Mouse (Mus musculus): ENCODE measurements around the gene Padi4. TPM values are rescaled to one million over a fixed set of nuclear protein-coding genes. Genes with fewer than 3 reads are reported as not detected.
A peak's percentile ranks its signal among the peaks of the same experiment; 100 is the strongest.

The Padi4 gene
- polyA plus RNA-seq, 1 experiment from 2014 or later: 0.38 TPM

- H3K4me2 ChIP-seq (ENCODE audit: low read depth, low read length): no peak overlapping the region
- H3K36me3 ChIP-seq (ENCODE audit: control insufficient read depth, insufficient read depth, low read length): no peaks in the 10 kb centered on the region
- H3K27ac ChIP-seq (replicated peaks; ENCODE audit: low read depth, low read length): no peak overlapping the region
- H3K4me3 ChIP-seq (ENCODE audit: low read depth, low read length): no peak overlapping the region
- no peaks in the 10 kb centered on the region for H3K9me3 ChIP-seq (ENCODE audit: control insufficient read depth, low read length)
- H3K27me3 ChIP-seq (replicated peaks; ENCODE audit: control insufficient read depth, insufficient read depth, low read length): no peaks in the 10 kb centered on the region
- no peak overlapping the region for H3K9ac ChIP-seq (ENCODE audit: low read depth, low read length)
- peak; percentile 41 for DNase-seq (ENCODE audit: low spot score)
- 0 out of 2 replicates have a peak, but pooled peaks have one; percentile 22 for ATAC-seq (ENCODE audit: low read depth)
- no peaks in the 10 kb centered on the region for H3K4me1 ChIP-seq (ENCODE audit: control insufficient read depth, insufficient read depth, low read length)
- 9% methylated on average over 8 of the region's 9 CpGs for WGBS
Measured at GRCm38 (mm10) chr4:140763158-140763557, 10.9 kb downstream of the Padi4 start.

- Histone ChIP-seq H3K27me3 (replicated peaks; ENCODE audit: control insufficient read depth, insufficient read depth, low read length) (no peaks in the 10 kb centered on the region), H3K27ac (replicated peaks; ENCODE audit: low read depth, low read length) (no peak overlapping the region), H3K4me2 (ENCODE audit: low read depth, low read length) (no peak overlapping the region), H3K9ac (ENCODE audit: low read depth, low read length) (no peak overlapping the region), H3K9me3 (ENCODE audit: control insufficient read depth, low read length) (no peaks in the 10 kb centered on the region), H3K4me1 (ENCODE audit: control insufficient read depth, insufficient read depth, low read length) (no peaks in the 10 kb centered on the region), H3K4me3 (ENCODE audit: low read depth, low read length) (no peak overlapping the region), H3K36me3 (ENCODE audit: control insufficient read depth, insufficient read depth, low read length) (no peaks in the 10 kb centered on the region)
- DNase-seq (ENCODE audit: low spot score) (no peak), ATAC-seq (ENCODE audit: low read depth) (no peak)
- 82% methylated on average over 7 of the region's 7 CpGs for WGBS
Measured at GRCm38 (mm10) chr4:140761601-140762000, 12.4 kb downstream of the Padi4 start.

GRCm38 (mm10) chr4:140755811-140756210, 18.2 kb downstream of the Padi4 start:
- no peak overlapping the region for H3K4me3 ChIP-seq (ENCODE audit: low read depth, low read length)
- H3K4me1 ChIP-seq (ENCODE audit: control insufficient read depth, insufficient read depth, low read length): no peaks in the 10 kb centered on the region
- no peak overlapping the region for H3K27ac ChIP-seq (replicated peaks; ENCODE audit: low read depth, low read length)
- no peak overlapping the region for H3K4me2 ChIP-seq (ENCODE audit: low read depth, low read length)
- H3K9ac ChIP-seq (ENCODE audit: low read depth, low read length): no peak overlapping the region
- 81% methylated on average over 3 of the region's 3 CpGs for WGBS
- no peaks in the 10 kb centered on the region for H3K9me3 ChIP-seq (ENCODE audit: control insufficient read depth, low read length)
- ATAC-seq (ENCODE audit: low read depth) (no peak), DNase-seq (ENCODE audit: low spot score) (no peak)
- no peaks in the 10 kb centered on the region for H3K27me3 ChIP-seq (replicated peaks; ENCODE audit: control insufficient read depth, insufficient read depth, low read length)
- no peaks in the 10 kb centered on the region for H3K36me3 ChIP-seq (ENCODE audit: control insufficient read depth, insufficient read depth, low read length)

GRCm38 (mm10) chr4:140753366-140753765, 20.7 kb downstream of the Padi4 start:
- H3K4me2 ChIP-seq (ENCODE audit: low read depth, low read length): no peak overlapping the region
- no peak overlapping the region for H3K9ac ChIP-seq (ENCODE audit: low read depth, low read length)
- no peak overlapping the region for H3K27ac ChIP-seq (replicated peaks; ENCODE audit: low read depth, low read length)
- 55% methylated on average over 7 of the region's 7 CpGs for WGBS
- DNase-seq (ENCODE audit: low spot score) (no peak), ATAC-seq (ENCODE audit: low read depth) (no peak)
- no peaks in the 10 kb centered on the region for H3K9me3 ChIP-seq (ENCODE audit: control insufficient read depth, low read length)
- no peak overlapping the region for H3K4me3 ChIP-seq (ENCODE audit: low read depth, low read length)
- no peaks in the 10 kb centered on the region for H3K27me3 ChIP-seq (replicated peaks; ENCODE audit: control insufficient read depth, insufficient read depth, low read length)
- no peaks in the 10 kb centered on the region; the same call in 1 of the 2 replicates for H3K4me1 ChIP-seq (ENCODE audit: control insufficient read depth, insufficient read depth, low read length)
- H3K36me3 ChIP-seq (ENCODE audit: control insufficient read depth, insufficient read depth, low read length): no peaks in the 10 kb centered on the region

- Histone ChIP-seq H3K4me1 (ENCODE audit: control insufficient read depth, insufficient read depth, low read length) (peaks cover 4% of the 10 kb centered on the region; the same call in 1 of the 2 replicates), H3K27me3 (replicated peaks; ENCODE audit: control insufficient read depth, insufficient read depth, low read length) (no peaks in the 10 kb centered on the region), H3K9me3 (ENCODE audit: control insufficient read depth, low read length) (no peaks in the 10 kb centered on the region), H3K4me3 (ENCODE audit: low read depth, low read length) (no peak overlapping the region), H3K27ac (replicated peaks; ENCODE audit: low read depth, low read length) (no peak overlapping the region), H3K36me3 (ENCODE audit: control insufficient read depth, insufficient read depth, low read length) (no peaks in the 10 kb centered on the region), H3K9ac (ENCODE audit: low read depth, low read length) (no peak overlapping the region), H3K4me2 (ENCODE audit: low read depth, low read length) (peak overlapping the region; percentile 13)
- no peak for DNase-seq (ENCODE audit: low spot score)
- 13% methylated on average over 15 of the region's 19 CpGs for WGBS
- no peak for ATAC-seq (ENCODE audit: low read depth)
Measured at GRCm38 (mm10) chr4:140750328-140750727, 23.7 kb downstream of the Padi4 start.

DNA sequence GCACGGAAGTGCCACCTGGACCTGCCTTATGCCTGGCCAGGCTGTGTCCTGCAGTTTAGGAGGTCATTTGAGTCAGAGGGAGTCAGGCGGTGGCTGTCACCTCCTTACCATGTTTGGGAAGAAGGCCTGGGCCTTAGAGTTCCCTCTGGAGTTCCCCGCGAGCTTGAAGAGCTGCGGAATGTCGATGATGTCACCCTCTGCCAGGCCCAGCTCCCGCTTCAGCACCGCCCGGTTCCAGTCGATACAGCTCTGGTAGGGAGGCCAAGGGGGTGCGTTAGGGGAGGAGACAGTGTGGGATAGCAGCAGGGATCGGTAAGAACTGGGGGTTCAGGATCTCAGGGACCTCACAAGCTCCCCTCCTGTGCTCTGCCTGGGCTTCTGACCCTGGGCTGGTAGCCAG, 26.1 kb downstream of the Padi4 start:
- DNase-seq (ENCODE audit: low spot score) (peak; percentile 52), ATAC-seq (ENCODE audit: low read depth) (peak; percentile 69)
- WGBS: 22% methylated on average over 8 of the region's 12 CpGs
- Histone ChIP-seq H3K27me3 (replicated peaks; ENCODE audit: control insufficient read depth, insufficient read depth, low read length) (no peaks in the 10 kb centered on the region), H3K4me3 (ENCODE audit: low read depth, low read length) (no peak overlapping the region), H3K27ac (replicated peaks; ENCODE audit: low read depth, low read length) (no peak overlapping the region), H3K9ac (ENCODE audit: low read depth, low read length) (no peak overlapping the region), H3K4me2 (ENCODE audit: low read depth, low read length) (no peak overlapping the region; the same call in 1 of the 2 replicates), H3K9me3 (ENCODE audit: control insufficient read depth, low read length) (no peaks in the 10 kb centered on the region), H3K36me3 (ENCODE audit: control insufficient read depth, insufficient read depth, low read length) (no peaks in the 10 kb centered on the region), H3K4me1 (ENCODE audit: control insufficient read depth, insufficient read depth, low read length) (peaks cover 4% of the 10 kb centered on the region; the same call in 1 of the 2 replicates)

- Histone ChIP-seq H3K36me3 (ENCODE audit: control insufficient read depth, insufficient read depth, low read length) (no peaks in the 10 kb centered on the region), H3K4me3 (ENCODE audit: low read depth, low read length) (no peak overlapping the region), H3K9ac (ENCODE audit: low read depth, low read length) (no peak overlapping the region), H3K4me1 (ENCODE audit: control insufficient read depth, insufficient read depth, low read length) (peaks cover 4% of the 10 kb centered on the region; the same call in 1 of the 2 replicates), H3K9me3 (ENCODE audit: control insufficient read depth, low read length) (no peaks in the 10 kb centered on the region), H3K27ac (replicated peaks; ENCODE audit: low read depth, low read length) (no peak overlapping the region), H3K27me3 (replicated peaks; ENCODE audit: control insufficient read depth, insufficient read depth, low read length) (no peaks in the 10 kb centered on the region), H3K4me2 (ENCODE audit: low read depth, low read length) (no peak overlapping the region)
- 22% methylated on average over 3 of the region's 3 CpGs for WGBS
- peak; percentile 19 for DNase-seq (ENCODE audit: low spot score)
- ATAC-seq (ENCODE audit: low read depth): 0 out of 2 replicates have a peak, but pooled peaks have one; percentile 30
Measured at GRCm38 (mm10) chr4:140744654-140745053, 29.4 kb downstream of the Padi4 start.

GRCm38 (mm10) chr4:140743086-140743485, 30.9 kb downstream of the Padi4 start:
- ATAC-seq (ENCODE audit: low read depth): no peak
- WGBS: 30% methylated on average over 4 of the region's 4 CpGs
- Histone ChIP-seq H3K27ac (replicated peaks; ENCODE audit: low read depth, low read length) (no peak overlapping the region), H3K4me1 (ENCODE audit: control insufficient read depth, insufficient read depth, low read length) (peaks cover 2% of the 10 kb centered on the region; the same call in 1 of the 2 replicates), H3K4me3 (ENCODE audit: low read depth, low read length) (no peak overlapping the region), H3K27me3 (replicated peaks; ENCODE audit: control insufficient read depth, insufficient read depth, low read length) (no peaks in the 10 kb centered on the region), H3K4me2 (ENCODE audit: low read depth, low read length) (no peak overlapping the region), H3K36me3 (ENCODE audit: control insufficient read depth, insufficient read depth, low read length) (no peaks in the 10 kb centered on the region), H3K9me3 (ENCODE audit: control insufficient read depth, low read length) (no peaks in the 10 kb centered on the region), H3K9ac (ENCODE audit: low read depth, low read length) (no peak overlapping the region)
- no peak for DNase-seq (ENCODE audit: low spot score)

DNA sequence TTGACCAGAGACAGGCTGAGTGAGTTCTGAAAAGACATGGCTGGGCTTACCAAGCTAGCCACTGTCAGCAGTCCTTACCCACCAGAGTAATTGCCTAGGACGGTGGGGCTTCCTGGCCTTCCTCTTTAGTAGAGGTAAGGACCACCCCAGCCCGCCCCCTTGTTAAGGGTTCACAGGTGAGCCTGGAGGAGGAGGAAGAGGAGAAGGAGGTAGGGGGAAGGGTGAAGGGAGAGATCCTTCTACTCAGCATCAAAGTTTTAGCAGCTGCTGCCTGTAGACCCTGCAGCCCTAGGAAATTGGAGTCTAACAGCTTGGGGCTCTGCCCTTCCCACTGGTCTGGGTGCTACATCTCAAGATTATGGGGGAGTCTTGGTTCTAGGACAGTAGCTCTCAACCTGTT, 31.5 kb downstream of the Padi4 start, which contains the start of gene Padi6:
Gene Padi6 (minus strand): TSS at position 101 of the 400 bp plus-strand sequence.
- ATAC-seq (ENCODE audit: low read depth) (no peak), DNase-seq (ENCODE audit: low spot score) (no peak)
- Histone ChIP-seq H3K4me1 (ENCODE audit: control insufficient read depth, insufficient read depth, low read length) (no peaks in the 10 kb centered on the region), H3K4me3 (ENCODE audit: low read depth, low read length) (no peak within 1 kb of the TSS), H3K9me3 (ENCODE audit: control insufficient read depth, low read length) (no peaks in the 10 kb centered on the region), H3K27me3 (replicated peaks; ENCODE audit: control insufficient read depth, insufficient read depth, low read length) (no peaks in the 10 kb centered on the region), H3K4me2 (ENCODE audit: low read depth, low read length) (no peak within 1 kb of the TSS), H3K36me3 (ENCODE audit: control insufficient read depth, insufficient read depth, low read length) (no peaks in the 10 kb centered on the region), H3K27ac (replicated peaks; ENCODE audit: low read depth, low read length) (no peak within 1 kb of the TSS), H3K9ac (ENCODE audit: low read depth, low read length) (no peak within 1 kb of the TSS)
- WGBS: 71% methylated on average over 2 of the region's 2 CpGs

Measured in embryonic facial prominence, embryonic 14.5 days (tissue).